Mouse (Mus musculus) forebrain, embryonic 12.5 days (tissue): ENCODE data around the gene 4930595D18Rik. TPM values are rescaled to one million over a fixed set of nuclear protein-coding genes. Genes with fewer than 3 reads are reported as not detected.

Experiments used
- ATAC-seq: fragments of 200-750 bp; cut with Nextera tagmentation; 2 replicates; pipeline ENCODE4 v1.8.0; 2017; ENCODE audit warnings: moderate TSS enrichment; ENCODE audit not compliant: low FRiP score
- H3K27ac ChIP-seq: fragments of 300-500 bp; sonication (generic); 2 replicates; pipeline ENCODE4 v1.5.1; 2016; ENCODE audit warnings: mild to moderate bottlenecking
- H3K27me3 ChIP-seq: fragments of 300-500 bp; sonication (generic); 2 replicates; pipeline ENCODE4 v1.6.1; 2016; ENCODE audit warnings: mild to moderate bottlenecking
- H3K36me3 ChIP-seq: fragments of 300-500 bp; sonication (generic); replicated peaks from 2 replicates; pipeline ENCODE4 v1.6.1; 2016; ENCODE audit warnings: mild to moderate bottlenecking
- H3K4me1 ChIP-seq: fragments of 300-500 bp; sonication (generic); 2 replicates; pipeline ENCODE4 v1.6.1; 2016
- H3K4me2 ChIP-seq: fragments of 300-500 bp; sonication (generic); 2 replicates; pipeline ENCODE4 v1.6.1; 2016; ENCODE audit warnings: mild to moderate bottlenecking, moderate library complexity
- H3K4me3 ChIP-seq: fragments of 300-500 bp; sonication (generic); replicated peaks from 2 replicates; pipeline ENCODE4 v1.5.1; 2016; ENCODE audit warnings: mild to moderate bottlenecking
- H3K9ac ChIP-seq: fragments of 300-500 bp; sonication (generic); 2 replicates; pipeline ENCODE4 v1.6.1; 2016; ENCODE audit warnings: mild to moderate bottlenecking
- H3K9me3 ChIP-seq: fragments of 300-500 bp; sonication (generic); 2 replicates; pipeline ENCODE4 v1.6.1; 2016
- WGBS: fragments of 180-500 bp; shearing (Covaris S2); methylation state at CpG from one replicate; pipeline ENCODE4 v1.1.7; 2016; 5-methylcytosine and 5-hydroxymethylcytosine counted together
- polyA plus RNA-seq: library from polyadenylated mRNA; unstranded; fragments of >200 nt; fragmentation: Nextera tagmentation; extraction: Ambion mirVana; gene quantifications from 2 replicates; pipeline ENCODE4 v1.2.1, GENCODE M21; 2016

Gene 4930595D18Rik
- polyA plus RNA-seq, 1 experiment from 2014 or later = not detected

GRCm38 (mm10) chr12:111164310-111164751 lies 20.0 kb downstream of the 4930595D18Rik start:
- no peaks in the 10 kb centered on the region for H3K27me3 ChIP-seq
- ATAC-seq = peak; percentile 90
- peak overlapping the region; percentile 48; the same call in 1 of the 2 replicates for H3K9ac ChIP-seq
- peak overlapping the region; percentile 92 for H3K27ac ChIP-seq
- H3K4me1 ChIP-seq = peaks cover 60% of the 10 kb centered on the region
- H3K36me3 ChIP-seq = no peaks in the 10 kb centered on the region
- H3K9me3 ChIP-seq = no peaks in the 10 kb centered on the region
- 0% methylated on average over 13 of the region's 13 CpGs for WGBS
- peak overlapping the region; percentile 33 for H3K4me3 ChIP-seq
- peak overlapping the region; percentile 62 for H3K4me2 ChIP-seq

GRCm38 (mm10) chr12:111162312-111163061 lies 21.8 kb downstream of the 4930595D18Rik start:
- H3K36me3 ChIP-seq = no peaks in the 10 kb centered on the region
- peak overlapping the region; percentile 89 for H3K27ac ChIP-seq
- H3K4me3 ChIP-seq = peak overlapping the region; percentile 15
- H3K4me1 ChIP-seq = peaks cover 45% of the 10 kb centered on the region
- H3K9ac ChIP-seq = peak overlapping the region; percentile 42
- H3K27me3 ChIP-seq = no peaks in the 10 kb centered on the region
- peak; percentile 24; the same call in 1 of the 2 replicates for ATAC-seq
- H3K4me2 ChIP-seq = peak overlapping the region; percentile 47
- WGBS = 9% methylated on average over 16 of the region's 16 CpGs
- H3K9me3 ChIP-seq = no peaks in the 10 kb centered on the region

DNA sequence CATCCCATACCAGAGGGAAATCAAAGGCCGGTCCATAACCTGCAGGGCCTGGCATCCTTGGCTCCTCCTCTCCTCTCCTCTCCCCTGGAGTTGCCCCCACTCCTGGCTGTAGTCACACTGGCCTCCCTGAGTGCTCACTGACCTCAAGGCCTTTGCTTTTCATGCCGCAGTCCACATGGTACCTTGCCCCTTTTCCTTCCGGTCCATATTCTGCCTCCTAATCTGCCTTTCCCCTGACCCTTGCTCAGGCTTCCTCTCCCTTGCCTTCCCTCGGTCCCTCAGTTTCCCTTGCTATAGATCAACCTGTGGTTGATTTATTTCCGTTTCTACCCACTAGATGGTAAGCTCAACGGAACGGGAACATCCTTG lies 22.4 kb downstream of the 4930595D18Rik start:
- peak overlapping the region; percentile 89 for H3K27ac ChIP-seq
- H3K27me3 ChIP-seq = no peaks in the 10 kb centered on the region
- H3K9ac ChIP-seq = 0 out of 2 replicates have a peak overlapping the region, but pooled peaks have one; percentile 42
- peaks cover 40% of the 10 kb centered on the region for H3K4me1 ChIP-seq
- no peak for ATAC-seq
- no peaks in the 10 kb centered on the region for H3K36me3 ChIP-seq
- WGBS = 33% methylated on average over 7 of the region's 7 CpGs
- H3K4me3 ChIP-seq = peak overlapping the region; percentile 15
- peak overlapping the region; percentile 47 for H3K4me2 ChIP-seq
- no peaks in the 10 kb centered on the region for H3K9me3 ChIP-seq

GRCm38 (mm10) chr12:111160871-111161270 lies 23.4 kb downstream of the 4930595D18Rik start:
- Histone ChIP-seq H3K4me1 (peaks cover 37% of the 10 kb centered on the region), H3K36me3 (no peaks in the 10 kb centered on the region), H3K9ac (no peak overlapping the region), H3K4me2 (no peak overlapping the region), H3K27me3 (no peaks in the 10 kb centered on the region), H3K27ac (no peak overlapping the region), H3K9me3 (no peaks in the 10 kb centered on the region), H3K4me3 (no peak overlapping the region)
- 93% methylated on average over 10 of the region's 10 CpGs for WGBS
- no peak for ATAC-seq

- H3K27ac ChIP-seq = no peak overlapping the region
- ATAC-seq = no peak
Measured at GRCm38 (mm10) chr12:111159659-111160428, 24.4 kb downstream of the 4930595D18Rik start.

GRCm38 (mm10) chr12:111155756-111156155 lies 28.5 kb downstream of the 4930595D18Rik start:
- Histone ChIP-seq H3K9ac (no peak overlapping the region), H3K4me3 (no peak overlapping the region), H3K4me2 (no peak overlapping the region), H3K27me3 (no peaks in the 10 kb centered on the region), H3K36me3 (no peaks in the 10 kb centered on the region), H3K27ac (no peak overlapping the region), H3K9me3 (no peaks in the 10 kb centered on the region), H3K4me1 (no peaks in the 10 kb centered on the region)
- no peak for ATAC-seq
- 88% methylated on average over 1 of the region's 1 CpGs for WGBS

More at GRCm38 (mm10) chr12:111159659-111160428, 24.4 kb downstream of the 4930595D18Rik start:
- Histone ChIP-seq H3K4me2 (no peak overlapping the region), H3K36me3 (no peaks in the 10 kb centered on the region), H3K27me3 (no peaks in the 10 kb centered on the region), H3K9me3 (no peaks in the 10 kb centered on the region), H3K4me1 (peaks cover 29% of the 10 kb centered on the region), H3K9ac (no peak overlapping the region), H3K4me3 (no peak overlapping the region)
- WGBS = 80% methylated on average over 12 of the region's 12 CpGs

GRCm38 (mm10) chr12:111154641-111155040 lies 29.6 kb downstream of the 4930595D18Rik start:
- Histone ChIP-seq H3K27ac (no peak overlapping the region), H3K36me3 (no peaks in the 10 kb centered on the region), H3K4me3 (no peak overlapping the region), H3K4me2 (no peak overlapping the region), H3K4me1 (no peaks in the 10 kb centered on the region), H3K9me3 (no peaks in the 10 kb centered on the region), H3K9ac (no peak overlapping the region), H3K27me3 (no peaks in the 10 kb centered on the region)
- 92% methylated on average over 6 of the region's 6 CpGs for WGBS
- ATAC-seq = no peak

DNA sequence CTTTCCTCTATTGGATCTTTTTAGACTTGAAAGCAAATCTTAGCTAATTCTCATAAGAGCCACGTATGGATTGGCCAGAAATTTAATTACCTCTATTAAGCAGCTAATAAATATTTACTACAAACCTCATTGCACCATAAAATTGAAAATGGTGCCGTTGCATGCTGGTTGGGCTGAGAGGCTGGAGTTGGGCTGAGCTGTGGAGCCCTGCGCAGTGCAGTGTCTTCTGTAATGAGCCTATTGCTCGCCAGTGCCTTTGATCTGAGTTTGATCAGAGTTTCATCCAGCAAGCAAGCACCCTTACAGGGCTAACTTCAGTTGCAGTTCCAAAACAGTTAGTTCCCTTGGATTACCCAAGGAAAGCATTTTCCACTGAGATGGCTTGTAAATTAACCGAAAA lies 30.3 kb downstream of the 4930595D18Rik start:
- no peaks in the 10 kb centered on the region for H3K9me3 ChIP-seq
- no peak overlapping the region for H3K4me3 ChIP-seq
- H3K4me2 ChIP-seq = no peak overlapping the region
- 74% methylated on average over 5 of the region's 5 CpGs for WGBS
- H3K36me3 ChIP-seq = no peaks in the 10 kb centered on the region
- H3K9ac ChIP-seq = no peak overlapping the region
- ATAC-seq = no peak
- H3K4me1 ChIP-seq = no peaks in the 10 kb centered on the region
- no peaks in the 10 kb centered on the region for H3K27me3 ChIP-seq
- no peak overlapping the region for H3K27ac ChIP-seq

DNA sequence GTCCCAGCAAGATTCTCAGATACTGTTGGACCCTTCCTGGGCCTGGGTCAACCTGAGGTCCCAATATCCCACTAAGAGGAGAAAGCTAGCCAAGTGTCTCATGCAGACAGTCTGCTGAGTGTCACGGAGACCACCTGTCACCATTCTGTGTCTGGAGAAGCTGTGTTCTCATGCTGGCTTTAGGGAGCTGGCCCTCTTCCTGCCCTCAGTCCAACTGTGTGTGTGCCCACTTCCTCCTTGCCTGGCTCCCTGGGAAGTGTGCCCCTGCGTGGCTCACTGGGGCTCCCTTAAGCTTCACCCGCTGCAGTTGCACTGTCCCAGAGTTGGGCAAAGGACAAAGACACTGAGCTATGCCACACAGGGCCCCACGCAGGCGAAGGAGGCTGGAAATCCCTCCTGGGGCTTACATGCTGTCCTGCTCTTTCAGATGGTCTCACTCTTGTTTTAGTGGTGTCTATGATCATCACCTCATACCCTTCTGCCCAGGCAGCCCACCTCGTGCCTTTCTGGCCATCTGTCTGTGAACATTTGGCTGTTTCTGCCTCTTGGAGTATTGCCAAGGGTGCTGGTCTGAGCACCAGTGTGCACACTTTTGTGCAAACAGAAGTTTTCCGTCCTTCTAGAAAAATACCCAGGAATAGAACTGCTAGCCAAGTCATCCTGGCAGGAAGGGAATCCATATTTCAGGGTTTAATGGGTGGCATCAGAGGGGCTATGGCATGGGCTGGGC lies 31.1 kb downstream of the 4930595D18Rik start:
- H3K4me3 ChIP-seq = no peak overlapping the region
- H3K9ac ChIP-seq = no peak overlapping the region
- no peak overlapping the region for H3K4me2 ChIP-seq
- no peaks in the 10 kb centered on the region for H3K36me3 ChIP-seq
- H3K4me1 ChIP-seq = no peaks in the 10 kb centered on the region
- no peaks in the 10 kb centered on the region for H3K9me3 ChIP-seq
- ATAC-seq = no peak
- no peaks in the 10 kb centered on the region for H3K27me3 ChIP-seq
- H3K27ac ChIP-seq = no peak overlapping the region
- 88% methylated on average over 7 of the region's 7 CpGs for WGBS

- H3K27ac ChIP-seq = no peak overlapping the region
- no peaks in the 10 kb centered on the region for H3K36me3 ChIP-seq
- H3K27me3 ChIP-seq = no peaks in the 10 kb centered on the region
- H3K9ac ChIP-seq = no peak overlapping the region
- no peaks in the 10 kb centered on the region for H3K9me3 ChIP-seq
- no peaks in the 10 kb centered on the region for H3K4me1 ChIP-seq
- no peak for ATAC-seq
- no peak overlapping the region for H3K4me2 ChIP-seq
- 89% methylated on average over 6 of the region's 6 CpGs for WGBS
- H3K4me3 ChIP-seq = no peak overlapping the region
Measured at GRCm38 (mm10) chr12:111152579-111152978, 31.7 kb downstream of the 4930595D18Rik start.

- Histone ChIP-seq H3K9ac (no peak overlapping the region), H3K4me1 (peaks cover 7% of the 10 kb centered on the region; the same call in 1 of the 2 replicates), H3K27me3 (0 out of 2 replicates have a peak, but pooled peaks cover 4% of the 10 kb centered on the region), H3K27ac (no peak overlapping the region), H3K9me3 (no peaks in the 10 kb centered on the region), H3K36me3 (no peaks in the 10 kb centered on the region), H3K4me2 (no peak overlapping the region), H3K4me3 (no peak overlapping the region)
- WGBS = 86% methylated on average over 5 of the region's 5 CpGs
- ATAC-seq = no peak
Measured at GRCm38 (mm10) chr12:111151422-111152156, 32.7 kb downstream of the 4930595D18Rik start.
